Mouse (Mus musculus) C2C12 (cell line): Measurements from ENCODE around the gene Zfp655. TPM values are rescaled to one million over a fixed set of nuclear protein-coding genes. Genes with fewer than 3 reads are reported as not detected.
A peak's percentile ranks its signal among the peaks of the same experiment; 100 is the strongest.
"Not testable (repeated sequence)": the region's sequence is repeated elsewhere in the genome, so short reads cannot be mapped to it uniquely, and the experiment has no call there.

Source experiments
- H3K27me3 ChIP-seq: one replicate; pipeline ENCODE4 v1.6.1; 2011; ENCODE audit not compliant: control insufficient read depth, insufficient read depth, insufficient read length
- H3K36me3 ChIP-seq: one replicate; pipeline ENCODE4 v1.6.1; 2011; ENCODE audit not compliant: control insufficient read depth, insufficient read depth
- H3K4me3 ChIP-seq: one replicate; pipeline ENCODE4 v1.5.1; 2011; ENCODE audit warnings: mild to moderate bottlenecking, control low read depth; ENCODE audit not compliant: poor library complexity, insufficient read depth, severe bottlenecking
- H3K79me2 ChIP-seq: one replicate; pipeline ENCODE4 v1.6.1; 2011; ENCODE audit not compliant: control insufficient read depth, insufficient read depth
- H3K79me3 ChIP-seq: one replicate; pipeline ENCODE4 v1.6.1; 2011; ENCODE audit warnings: low read depth, control low read depth
- H3ac ChIP-seq: one replicate; pipeline ENCODE3; 2011; ENCODE audit warnings: low read depth; ENCODE audit not compliant: control insufficient read depth, insufficient read length
- CEBPB ChIP-seq: IDR thresholded peaks from one replicate; pipeline ENCODE4 v1.6.1; 2011; ENCODE audit warnings: low read depth, mild to moderate bottlenecking, control low read depth, moderate library complexity
- CTCF ChIP-seq: IDR thresholded peaks from one replicate; pipeline ENCODE4 v1.5.1; 2011; ENCODE audit not compliant: control insufficient read depth, insufficient read depth, insufficient read length
- FOSL1 ChIP-seq: IDR thresholded peaks from one replicate; pipeline ENCODE4 v1.8.0; 2011; ENCODE audit warnings: mild to moderate bottlenecking, low read length; ENCODE audit not compliant: poor library complexity, insufficient read depth, severe bottlenecking
- MAX ChIP-seq: IDR thresholded peaks from one replicate; pipeline ENCODE4 v1.6.1; 2011; ENCODE audit warnings: mild to moderate bottlenecking, control low read depth
- MYOD1 ChIP-seq: IDR thresholded peaks from one replicate; pipeline ENCODE4 v1.6.1; 2011; ENCODE audit warnings: low read depth; ENCODE audit not compliant: control insufficient read depth, insufficient read length
- MYOG ChIP-seq: IDR thresholded peaks from one replicate; pipeline ENCODE4 v1.6.1; 2011; ENCODE audit not compliant: control insufficient read depth, insufficient read length; ENCODE audit errors: extremely low read depth
- USF1 ChIP-seq: IDR thresholded peaks from one replicate; pipeline ENCODE4 v1.6.1; 2011; ENCODE audit warnings: low read depth, mild to moderate bottlenecking, control low read depth, moderate library complexity
- polyA plus RNA-seq: library from polyadenylated mRNA; unstranded; fragments of >200 nt; fragmentation: generic; extraction: Trizol; gene quantifications from one replicate; pipeline ENCODE4 v1.2.1, GENCODE M21; 2012; ENCODE audit warnings: missing spikeins

The Zfp655 gene
- polyA plus RNA-seq, 1 experiment, result 7.7 TPM

GRCm38 (mm10) chr5:145222840-145223239 is 8.7 kb upstream of the Zfp655 start:
- Histone ChIP-seq H3K79me3 (no peaks in the 10 kb centered on the region), H3K36me3 (peaks cover 4% of the 10 kb centered on the region), H3K4me3 (no peak overlapping the region), H3K27me3 (no peaks in the 10 kb centered on the region), H3ac (no peak overlapping the region), H3K79me2 (no peaks in the 10 kb centered on the region)
- TF ChIP-seq USF1 (no peak), MAX (no peak), MYOD1 (no peak), FOSL1 (no peak), CTCF (no peak), MYOG (no peak), CEBPB (no peak)

- Histone ChIP-seq H3K79me3 (no peaks in the 10 kb centered on the region), H3K79me2 (no peaks in the 10 kb centered on the region), H3K36me3 (peaks cover 4% of the 10 kb centered on the region), H3K27me3 (no peaks in the 10 kb centered on the region), H3K4me3 (no peak overlapping the region), H3ac (no peak overlapping the region)
- TF ChIP-seq CTCF (no peak), MYOG (no peak), MAX (no peak), USF1 (no peak), FOSL1 (no peak), CEBPB (no peak), MYOD1 (no peak)
These were observed 8.1 kb upstream of the Zfp655 start for GRCm38 (mm10) chr5:145223395-145223794.

GRCm38 (mm10) chr5:145226453-145226852 is 5.1 kb upstream of the Zfp655 start:
- TF ChIP-seq MYOG, result no peak
- no peak for TF ChIP-seq USF1
- TF ChIP-seq FOSL1, result no peak
- no peak for TF ChIP-seq CEBPB
- no peak for TF ChIP-seq MYOD1
- no peak for TF ChIP-seq CTCF
- TF ChIP-seq MAX, result no peak
- no peaks in the 10 kb centered on the region for H3K36me3 ChIP-seq
- H3K4me3 ChIP-seq, result no peak overlapping the region
- no peak overlapping the region for H3ac ChIP-seq
- H3K79me2 ChIP-seq, result peaks cover under 1% of the 10 kb centered on the region
- no peaks in the 10 kb centered on the region for H3K27me3 ChIP-seq
- no peaks in the 10 kb centered on the region for H3K79me3 ChIP-seq

GRCm38 (mm10) chr5:145229283-145229682 is 2.2 kb upstream of the Zfp655 start:
- Histone ChIP-seq H3K36me3 (peaks cover 11% of the 10 kb centered on the region), H3K79me3 (peaks cover 23% of the 10 kb centered on the region), H3K79me2 (peaks cover 29% of the 10 kb centered on the region)
- not testable (repeated sequence) for H3K4me3 ChIP-seq, H3K27me3 ChIP-seq, H3ac ChIP-seq

- H3ac ChIP-seq, result no peak overlapping the region
- H3K79me2 ChIP-seq, result peaks cover 42% of the 10 kb centered on the region
- H3K27me3 ChIP-seq, result no peaks in the 10 kb centered on the region
- peaks cover 24% of the 10 kb centered on the region for H3K36me3 ChIP-seq
- peaks cover 32% of the 10 kb centered on the region for H3K79me3 ChIP-seq
- TF ChIP-seq CTCF (no peak), USF1 (no peak), MAX (no peak), MYOG (no peak), CEBPB (no peak), MYOD1 (no peak), FOSL1 (no peak)
- peak overlapping the region; percentile 71 for H3K4me3 ChIP-seq
These were observed 874 bp upstream of the Zfp655 start for GRCm38 (mm10) chr5:145230641-145231040.

- H3ac ChIP-seq, result peak overlapping the region; percentile 88
- peak overlapping the region; percentile 71 for H3K4me3 ChIP-seq
- H3K27me3 ChIP-seq, result no peaks in the 10 kb centered on the region
- TF ChIP-seq MAX (no peak), USF1 (no peak), MYOD1 (no peak), CTCF (no peak), FOSL1 (no peak), CEBPB (no peak), MYOG (no peak)
- peaks cover 42% of the 10 kb centered on the region for H3K79me3 ChIP-seq
- H3K36me3 ChIP-seq, result peaks cover 37% of the 10 kb centered on the region
- peaks cover 56% of the 10 kb centered on the region for H3K79me2 ChIP-seq
These were observed 437 bp downstream of the Zfp655 start for GRCm38 (mm10) chr5:145231893-145232411.
